Mouse (Mus musculus) testis, adult 10 weeks (tissue): ENCODE results near the gene Olfr94. TPM values are rescaled to one million over a fixed set of nuclear protein-coding genes. Genes with fewer than 3 reads are reported as not detected.

ENCODE experiments used
- polyA plus RNA-seq: library from polyadenylated mRNA; stranded (reverse); fragments of 350-450 nt; fragmentation: Illumina TruSeq; extraction: RNeasy Lipid Tissue Mini Kit (QIAGEN cat#74804); gene quantifications from one replicate; pipeline ENCODE4 v1.2.3, GENCODE M21; 2014; ENCODE audit warnings: low read depth, low replicate concordance

The Olfr94 gene
- not detected for polyA plus RNA-seq

DNA sequence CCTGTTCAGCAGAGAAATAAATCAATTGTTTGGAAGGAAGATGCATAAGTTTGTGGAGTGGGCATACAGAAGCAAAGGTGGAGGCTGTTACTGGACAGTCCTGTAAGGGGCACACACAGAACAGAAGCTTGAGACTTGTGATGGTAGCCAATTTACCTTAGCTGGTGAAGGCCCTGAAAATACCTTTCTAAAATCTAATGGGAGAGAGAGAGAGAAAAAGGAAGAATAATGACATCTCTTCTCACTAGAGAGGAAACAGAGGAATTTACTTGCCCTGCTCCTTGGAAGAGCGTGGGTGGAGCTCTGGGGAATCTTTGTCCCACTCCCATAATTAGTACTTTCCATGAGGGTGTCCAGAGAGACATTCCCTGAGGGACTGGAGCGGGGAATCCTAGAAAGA is at the start of gene Olfr94:
Gene Olfr94 (minus strand): TSS at position 101 of the 400 bp plus-strand sequence.

DNA sequence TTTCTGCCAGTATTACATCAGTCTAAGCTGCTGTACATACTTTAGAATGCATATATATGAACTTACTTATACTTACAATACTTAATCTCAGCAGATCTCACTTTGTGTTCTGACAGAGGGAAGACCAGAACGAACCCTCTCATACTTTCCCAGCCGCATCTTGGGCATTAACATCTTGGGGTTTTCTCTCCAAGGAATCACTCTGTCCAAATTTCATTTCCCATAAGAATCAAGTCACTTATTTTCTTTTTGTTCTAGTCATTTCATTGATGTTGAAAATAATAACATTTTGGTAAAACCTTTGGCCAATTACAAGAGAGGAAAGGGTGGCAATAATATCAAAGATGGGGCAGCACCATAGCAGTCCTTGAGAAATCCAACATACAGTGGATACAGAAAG is 36.4 kb upstream of the Olfr94 start, which contains the start of gene Olfr97:
Gene Olfr97 (minus strand): TSS at position 101 of the 400 bp plus-strand sequence.

DNA sequence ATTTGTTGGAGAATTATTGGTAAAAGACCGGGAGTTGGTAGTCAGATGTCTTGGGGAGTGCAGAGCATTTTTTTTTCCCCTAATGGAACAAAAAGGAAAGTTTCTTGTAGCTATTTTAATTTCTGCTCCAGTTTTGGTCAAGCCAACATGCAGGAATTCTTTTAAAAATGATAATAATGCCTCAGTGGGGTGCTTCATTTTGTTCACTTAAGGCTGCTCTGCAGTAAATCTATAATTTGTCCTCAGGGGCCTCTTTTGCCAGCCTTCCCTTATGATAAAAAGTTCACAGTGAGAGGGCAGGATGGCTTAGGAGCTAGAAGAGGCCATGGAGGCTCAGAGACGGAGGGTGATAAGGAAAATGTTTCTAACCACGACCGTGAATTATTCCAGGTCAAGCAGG is 19.1 kb upstream of the Olfr94 start, which contains the start of gene Olfr96:
Gene Olfr96 (plus strand): TSS at position 301 of the 400 bp plus-strand sequence.

DNA sequence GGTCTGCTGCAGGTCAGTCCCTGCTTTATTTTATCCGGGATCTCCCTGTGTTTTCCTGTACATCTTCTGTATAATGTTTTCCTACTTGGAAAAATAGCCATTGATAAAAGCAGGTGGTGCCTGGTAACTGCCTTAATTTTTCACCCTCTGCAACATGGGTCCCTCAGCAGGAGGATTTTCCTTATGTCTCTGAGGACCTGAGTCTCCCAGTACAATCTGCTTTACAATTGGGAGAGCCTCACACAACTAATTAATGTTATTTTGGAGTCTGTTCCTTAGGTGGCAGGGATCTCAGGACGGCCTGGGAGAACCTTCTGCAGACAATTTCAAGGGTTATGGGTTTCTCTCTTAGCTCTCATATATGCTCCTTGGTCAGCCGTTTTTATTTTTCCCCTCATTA is 12.2 kb upstream of the Olfr94 start, which contains the start of gene Olfr95:
Gene Olfr95 (minus strand): TSS at position 101 of the 400 bp plus-strand sequence.

DNA sequence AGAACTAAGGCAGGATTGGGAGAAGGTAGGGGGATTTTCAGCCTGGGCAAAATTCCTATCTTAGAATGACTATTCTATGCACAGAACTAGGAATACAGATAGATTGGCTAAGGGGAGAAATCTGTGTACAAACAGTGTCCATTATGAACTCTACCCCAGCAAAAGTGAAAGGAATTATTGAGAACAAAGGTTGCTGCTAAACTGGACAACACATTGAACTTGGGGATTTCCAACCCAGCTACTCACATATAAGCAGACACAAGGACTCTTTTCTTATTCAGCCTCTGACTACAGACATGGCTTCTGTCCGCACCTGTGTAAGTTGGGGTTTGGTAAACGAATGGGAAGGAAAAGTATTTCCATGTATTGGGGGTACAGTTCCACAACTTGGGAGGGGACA is 7.1 kb downstream of the Olfr94 start, which contains the start of gene Ubd:
Gene Ubd (plus strand): TSS at position 237 of the 400 bp plus-strand sequence.

DNA sequence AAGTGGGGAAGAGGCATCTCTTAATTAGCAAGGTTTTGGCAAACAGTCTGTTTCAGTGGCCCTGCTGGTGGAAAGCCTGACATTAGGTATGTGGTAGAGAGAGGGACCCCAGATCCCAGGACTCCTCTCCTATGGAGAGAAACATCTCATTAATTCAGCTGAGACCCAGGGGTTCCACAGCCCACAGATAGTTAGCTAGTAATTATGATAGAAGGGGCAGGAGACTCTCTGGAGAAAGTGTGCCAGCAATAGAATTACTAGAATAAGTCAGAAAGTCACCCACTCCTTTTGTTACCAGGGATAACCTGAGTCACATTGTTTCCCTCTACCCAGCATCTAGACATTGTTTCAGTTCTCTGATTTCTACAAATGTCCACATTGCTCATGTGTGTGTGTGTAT is 39.4 kb downstream of the Olfr94 start, which contains the start of gene Olfr93:
Gene Olfr93 (minus strand): TSS at position 101 of the 400 bp plus-strand sequence.

Other genes starting within 250 kb of the Olfr94 start
- 163 TPM for gene Ppp1r11, start 249.3 kb downstream of the Olfr94 start, polyA plus RNA-seq
- 36.6 TPM for gene Znrd1, start 242.4 kb downstream of the Olfr94 start, polyA plus RNA-seq
- gene Znrd1as, start 242.4 kb downstream of the Olfr94 start, polyA plus RNA-seq, result 458 TPM
- 0.97 TPM for gene 2410137M14Rik, start 219.8 kb downstream of the Olfr94 start, polyA plus RNA-seq
- 0.97 TPM for gene H2-M5, start 211.5 kb downstream of the Olfr94 start, polyA plus RNA-seq
- gene Zfp57, start 199.8 kb downstream of the Olfr94 start, polyA plus RNA-seq, result 27.4 TPM
- not detected for gene Mog, start 177.6 kb downstream of the Olfr94 start, polyA plus RNA-seq
- gene Gabbr1, start 155.0 kb downstream of the Olfr94 start, polyA plus RNA-seq, result 10.9 TPM
- gene Olfr90, start 112.5 kb downstream of the Olfr94 start, polyA plus RNA-seq, result not detected
- 0.07 TPM for gene Olfr91, start 102.7 kb downstream of the Olfr94 start, polyA plus RNA-seq
- not detected for gene Olfr92, start 80.9 kb downstream of the Olfr94 start, polyA plus RNA-seq
- gene Olfr93, start 39.5 kb downstream of the Olfr94 start, polyA plus RNA-seq, result 0.90 TPM
- not detected for gene Ubd, start 7.1 kb downstream of the Olfr94 start, polyA plus RNA-seq
- not detected for gene Olfr95, start 12.1 kb upstream of the Olfr94 start, polyA plus RNA-seq
- not detected for gene Olfr96, start 19.2 kb upstream of the Olfr94 start, polyA plus RNA-seq
- not detected for gene Olfr97, start 36.3 kb upstream of the Olfr94 start, polyA plus RNA-seq
- gene Olfr98, start 62.8 kb upstream of the Olfr94 start, polyA plus RNA-seq, result not detected
- gene H2-M3, start 69.2 kb upstream of the Olfr94 start, polyA plus RNA-seq, result 0.28 TPM
- not detected for gene Olfr99, start 82.5 kb upstream of the Olfr94 start, polyA plus RNA-seq
- gene Olfr101, start 103.3 kb upstream of the Olfr94 start, polyA plus RNA-seq, result not detected
- gene Olfr102, start 116.1 kb upstream of the Olfr94 start, polyA plus RNA-seq, result 0.14 TPM
- not detected for gene Olfr103, start 138.7 kb upstream of the Olfr94 start, polyA plus RNA-seq
- not detected for gene Olfr104-ps, start 158.6 kb upstream of the Olfr94 start, polyA plus RNA-seq
- gene Olfr105-ps, start 178.0 kb upstream of the Olfr94 start, polyA plus RNA-seq, result not detected
- not detected for gene Olfr106-ps, start 189.4 kb upstream of the Olfr94 start, polyA plus RNA-seq
- gene Olfr107, start 198.2 kb upstream of the Olfr94 start, polyA plus RNA-seq, result not detected
- not detected for gene Olfr108, start 244.5 kb upstream of the Olfr94 start, polyA plus RNA-seq